Comparison of ENCODE assay signal across 12 mouse cellular contexts in genomic region chr8:64781947-64782346, GRCm38 (mm10).
"Had no signal": no experiment of that assay in that cellular context is flagged by ENCODE, and none has a peak within 500 bp of the region (broad histone marks: within the 10 kb centered on the region; RNA-seq: fewer than 3 reads in every experiment).

No protein-coding gene starts in this region.

- H3K4me2 ChIP-seq: limb, embryonic 13.5 days; lung, embryonic 15.5 days; midbrain, embryonic 13.5 days had no signal

- ATAC-seq: midbrain, embryonic 13.5 days had no signal

- H3K4me1 ChIP-seq: limb, embryonic 13.5 days; lung, embryonic 15.5 days; midbrain, embryonic 13.5 days had no signal

- H3K27me3 ChIP-seq: limb, embryonic 13.5 days; lung, embryonic 15.5 days; midbrain, embryonic 13.5 days had no signal

- H3K4me3 ChIP-seq: limb, embryonic 13.5 days; lung, embryonic 15.5 days; midbrain, embryonic 13.5 days had no signal

- DNase-seq: kidney, adult 18-20 months; kidney, postnatal 10 days; layer of hippocampus, adult 9-11 months; layer of hippocampus, postnatal 36 days; left cerebral cortex, postnatal 4 days; lung, postnatal 14 days; right cerebral cortex, postnatal 14 days; thymus, postnatal 4 days had no signal

- H3K27ac ChIP-seq: limb, embryonic 13.5 days; lung, embryonic 15.5 days; macrophage; midbrain, embryonic 13.5 days had no signal

- H3K9ac ChIP-seq: limb, embryonic 13.5 days; lung, embryonic 15.5 days; midbrain, embryonic 13.5 days had no signal

- H3K9me3 ChIP-seq: limb, embryonic 13.5 days; lung, embryonic 15.5 days; midbrain, embryonic 13.5 days had no signal
